Mouse (Mus musculus) lung, adult 10 weeks (tissue): ENCODE measurements around the gene Gm15130. TPM values are rescaled to one million over a fixed set of nuclear protein-coding genes. Genes with fewer than 3 reads are reported as not detected.

Experiments
- polyA plus RNA-seq: library from polyadenylated mRNA; stranded (reverse); fragments of 350-450 nt; fragmentation: Illumina TruSeq; extraction: RNeasy Lipid Tissue Mini Kit (QIAGEN cat#74804); gene quantifications from one replicate; pipeline ENCODE4 v1.2.3, GENCODE M21; 2014; ENCODE audit warnings: low read depth, low replicate concordance; ENCODE audit not compliant: insufficient read depth

The Gm15130 gene
- not detected for polyA plus RNA-seq

DNA sequence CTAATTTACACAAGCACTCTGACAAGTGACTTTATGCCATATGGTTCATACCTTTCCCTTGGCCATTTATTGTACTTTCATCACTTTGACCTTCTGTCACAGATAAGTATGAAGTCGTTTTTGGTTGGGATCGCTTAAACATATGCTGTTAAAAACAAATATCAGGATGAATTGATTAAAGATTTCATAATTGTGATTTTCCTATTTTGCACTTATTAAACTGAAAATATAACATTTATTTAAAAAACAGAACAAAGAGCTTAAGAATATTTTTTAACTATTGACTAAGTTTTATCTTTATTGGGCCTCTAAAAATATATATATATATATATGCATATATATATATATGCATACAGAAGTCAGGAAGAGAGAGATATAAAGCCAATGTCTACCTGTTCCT, at the start of gene Gm15130:
TSS of gene Gm15130 (minus strand) at position 101 of the 400 bp plus-strand sequence.

GRCm38 (mm10) chr2:111105882-111106281, 46.9 kb downstream of the Gm15130 start, which contains the start of gene Gm13941:
Gene Gm13941 (minus strand): TSS chr2:111105982.

Other genes starting within 250 kb of the Gm15130 start
- gene Ano3, start 202.0 kb downstream of the Gm15130 start, polyA plus RNA-seq = 0.03 TPM
- gene Gm13941, start 47.0 kb downstream of the Gm15130 start, polyA plus RNA-seq = not detected
- gene 4930430A15Rik, start 76.7 kb upstream of the Gm15130 start, polyA plus RNA-seq = not detected
- gene Olfr1275, start 82.3 kb upstream of the Gm15130 start, polyA plus RNA-seq = not detected
- gene Olfr1276, start 101.6 kb upstream of the Gm15130 start, polyA plus RNA-seq = not detected
- not detected for gene Olfr1277, start 121.2 kb upstream of the Gm15130 start, polyA plus RNA-seq
- gene Olfr1278, start 137.2 kb upstream of the Gm15130 start, polyA plus RNA-seq = not detected
- not detected for gene Olfr1279, start 147.7 kb upstream of the Gm15130 start, polyA plus RNA-seq
- gene Olfr1280, start 161.1 kb upstream of the Gm15130 start, polyA plus RNA-seq = not detected
- gene Olfr1281, start 173.6 kb upstream of the Gm15130 start, polyA plus RNA-seq = not detected
- gene Olfr1282, start 183.1 kb upstream of the Gm15130 start, polyA plus RNA-seq = not detected
- gene Olfr1283, start 213.9 kb upstream of the Gm15130 start, polyA plus RNA-seq = not detected
- not detected for gene Olfr1284, start 222.6 kb upstream of the Gm15130 start, polyA plus RNA-seq